12 mouse cellular contexts compared by ENCODE assay signal in the genomic region with DNA sequence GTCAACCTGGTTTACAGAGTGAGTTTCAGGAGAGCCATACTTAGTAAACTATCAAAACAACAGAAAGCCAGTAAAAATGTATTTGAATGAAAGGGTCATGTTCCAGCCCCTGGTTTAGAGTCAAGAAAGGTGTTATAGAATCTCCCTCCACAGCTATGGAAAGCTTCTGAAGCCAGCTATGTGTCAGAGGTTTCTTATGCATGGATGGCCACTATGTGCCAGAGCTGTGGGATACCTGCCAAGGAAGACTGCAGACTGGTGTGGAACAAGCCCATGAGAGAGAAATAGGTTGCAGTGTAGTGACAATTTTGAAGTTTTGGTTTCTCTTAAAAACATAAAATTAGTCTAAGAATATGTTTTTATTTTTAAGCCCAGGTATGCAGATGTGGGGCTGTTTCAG.
"Had no signal": no experiment of that assay in that cellular context is flagged by ENCODE, and none has a peak within 500 bp of the region (broad histone marks: within the 10 kb centered on the region; RNA-seq: fewer than 3 reads in every experiment).

No protein-coding gene starts in this region.

- DNase-seq: liver; lung, embryonic 14.5 days; lung, postnatal 10 days; right cerebral cortex, adult 18-20 months; right cerebral cortex, postnatal 25 days; thymus, postnatal 36 days had no signal

- ATAC-seq: intestine, embryonic 15.5 days; midbrain, embryonic 16.5 days had no signal

- H3K4me1 ChIP-seq: intestine, embryonic 15.5 days; limb, embryonic 12.5 days had no signal

- H3K27me3 ChIP-seq: intestine, embryonic 15.5 days; limb, embryonic 12.5 days; liver, embryonic 15.5 days; megakaryocyte, embryonic 14.5 days had no signal

- H3K4me3 ChIP-seq: intestine, embryonic 15.5 days; left cerebral cortex, adult 2 months; limb, embryonic 12.5 days; liver, embryonic 15.5 days; megakaryocyte, embryonic 14.5 days had no signal
